Mouse (Mus musculus): ENCODE data around the gene Cdc20. TPM values are rescaled to one million over a fixed set of nuclear protein-coding genes. Genes with fewer than 3 reads are reported as not detected.

Cdc20 gene
- polyA plus RNA-seq, 1 experiment, result 2.3 TPM

- peaks cover 2% of the 10 kb centered on the region; the same call in 1 of the 2 replicates for H3K4me1 ChIP-seq (ENCODE audit: control insufficient read depth, insufficient read depth, low read length)
- H3K27ac ChIP-seq (ENCODE audit: insufficient read depth, low read length), result peak overlapping the region; percentile 18; the same call in 1 of the 2 replicates
- TF ChIP-seq POLR2A (IDR thresholded peaks at IDR 0.05; ENCODE audit: extremely low read depth, insufficient read depth, low read length), result no peak
- TF ChIP-seq CTCF (IDR thresholded peaks at IDR 0.05; ENCODE audit: extremely low read depth, insufficient read depth, low read length), result 0 out of 2 replicates have a peak, but pooled peaks have one; percentile 3
- peak overlapping the region; percentile 5; the same call in 1 of the 2 replicates for H3K4me3 ChIP-seq (ENCODE audit: insufficient read depth, low read length)
These were observed 8.7 kb upstream of the Cdc20 start for GRCm38 (mm10) chr4:118445781-118446414.

GRCm38 (mm10) chr4:118445088-118445487 lies 7.9 kb upstream of the Cdc20 start:
- TF ChIP-seq POLR2A (IDR thresholded peaks at IDR 0.05; ENCODE audit: extremely low read depth, insufficient read depth, low read length) (no peak), CTCF (IDR thresholded peaks at IDR 0.05; ENCODE audit: extremely low read depth, insufficient read depth, low read length) (no peak)
- peaks cover 2% of the 10 kb centered on the region; the same call in 1 of the 2 replicates for H3K4me1 ChIP-seq (ENCODE audit: control insufficient read depth, insufficient read depth, low read length)
- H3K4me3 ChIP-seq (ENCODE audit: insufficient read depth, low read length), result no peak overlapping the region
- H3K27ac ChIP-seq (ENCODE audit: insufficient read depth, low read length), result no peak overlapping the region

- H3K4me1 ChIP-seq (ENCODE audit: control insufficient read depth, insufficient read depth, low read length), result no peaks in the 10 kb centered on the region; the same call in 1 of the 2 replicates
- H3K27ac ChIP-seq (ENCODE audit: insufficient read depth, low read length), result no peak overlapping the region
- no peak for TF ChIP-seq POLR2A (IDR thresholded peaks at IDR 0.05; ENCODE audit: extremely low read depth, insufficient read depth, low read length)
- no peak for TF ChIP-seq CTCF (IDR thresholded peaks at IDR 0.05; ENCODE audit: extremely low read depth, insufficient read depth, low read length)
- H3K4me3 ChIP-seq (ENCODE audit: insufficient read depth, low read length), result peak overlapping the region; percentile 11
These were observed 689 bp upstream of the Cdc20 start for GRCm38 (mm10) chr4:118437829-118438253.

- Histone ChIP-seq H3K4me1 (ENCODE audit: control insufficient read depth, insufficient read depth, low read length) (peaks cover 2% of the 10 kb centered on the region; the same call in 1 of the 2 replicates), H3K27ac (ENCODE audit: insufficient read depth, low read length) (no peak overlapping the region), H3K4me3 (ENCODE audit: insufficient read depth, low read length) (no peak overlapping the region)
- TF ChIP-seq CTCF (IDR thresholded peaks at IDR 0.05; ENCODE audit: extremely low read depth, insufficient read depth, low read length) (no peak), POLR2A (IDR thresholded peaks at IDR 0.05; ENCODE audit: extremely low read depth, insufficient read depth, low read length) (no peak)
These were observed 4.8 kb downstream of the Cdc20 start for GRCm38 (mm10) chr4:118432332-118432731.

GRCm38 (mm10) chr4:118429215-118429895 lies 7.8 kb downstream of the Cdc20 start:
- no peak overlapping the region for H3K27ac ChIP-seq (ENCODE audit: insufficient read depth, low read length)
- H3K4me1 ChIP-seq (ENCODE audit: control insufficient read depth, insufficient read depth, low read length), result peaks cover 2% of the 10 kb centered on the region; the same call in 1 of the 2 replicates
- peak overlapping the region; percentile 42 for H3K4me3 ChIP-seq (ENCODE audit: insufficient read depth, low read length)
- TF ChIP-seq POLR2A (IDR thresholded peaks at IDR 0.05; ENCODE audit: extremely low read depth, insufficient read depth, low read length) (no peak), CTCF (IDR thresholded peaks at IDR 0.05; ENCODE audit: extremely low read depth, insufficient read depth, low read length) (no peak)

- peaks cover 2% of the 10 kb centered on the region; the same call in 1 of the 2 replicates for H3K4me1 ChIP-seq (ENCODE audit: control insufficient read depth, insufficient read depth, low read length)
- H3K27ac ChIP-seq (ENCODE audit: insufficient read depth, low read length), result peak overlapping the region; percentile 78; the same call in 1 of the 2 replicates
- TF ChIP-seq POLR2A (IDR thresholded peaks at IDR 0.05; ENCODE audit: extremely low read depth, insufficient read depth, low read length), result no peak
- TF ChIP-seq CTCF (IDR thresholded peaks at IDR 0.05; ENCODE audit: extremely low read depth, insufficient read depth, low read length), result no peak
- peak overlapping the region; percentile 42 for H3K4me3 ChIP-seq (ENCODE audit: insufficient read depth, low read length)
These were observed 8.5 kb downstream of the Cdc20 start for GRCm38 (mm10) chr4:118428531-118429214.

GRCm38 (mm10) chr4:118427768-118428451 lies 9.2 kb downstream of the Cdc20 start, which contains the start of gene Elovl1:
TSS of gene Elovl1 (plus strand) at chr4:118428093.
- Histone ChIP-seq H3K27ac (ENCODE audit: insufficient read depth, low read length) (peak within 1 kb of the TSS; percentile 98), H3K4me1 (ENCODE audit: control insufficient read depth, insufficient read depth, low read length) (peaks cover 2% of the 10 kb centered on the region; the same call in 1 of the 2 replicates), H3K4me3 (ENCODE audit: insufficient read depth, low read length) (peak within 1 kb of the TSS; percentile 42)
- TF ChIP-seq CTCF (IDR thresholded peaks at IDR 0.05; ENCODE audit: extremely low read depth, insufficient read depth, low read length) (peak; percentile 15; the same call in 1 of the 2 replicates), POLR2A (IDR thresholded peaks at IDR 0.05; ENCODE audit: extremely low read depth, insufficient read depth, low read length) (0 out of 2 replicates have a peak, but pooled peaks have one; percentile 18)

GRCm38 (mm10) chr4:118427415-118427767 lies 9.8 kb downstream of the Cdc20 start:
- H3K4me1 ChIP-seq (ENCODE audit: control insufficient read depth, insufficient read depth, low read length), result peaks cover 2% of the 10 kb centered on the region; the same call in 1 of the 2 replicates
- H3K4me3 ChIP-seq (ENCODE audit: insufficient read depth, low read length), result peak overlapping the region; percentile 42
- H3K27ac ChIP-seq (ENCODE audit: insufficient read depth, low read length), result peak overlapping the region; percentile 98
- no peak for TF ChIP-seq CTCF (IDR thresholded peaks at IDR 0.05; ENCODE audit: extremely low read depth, insufficient read depth, low read length)
- TF ChIP-seq POLR2A (IDR thresholded peaks at IDR 0.05; ENCODE audit: extremely low read depth, insufficient read depth, low read length), result no peak

- TF ChIP-seq POLR2A (IDR thresholded peaks at IDR 0.05; ENCODE audit: extremely low read depth, insufficient read depth, low read length), result no peak
- TF ChIP-seq CTCF (IDR thresholded peaks at IDR 0.05; ENCODE audit: extremely low read depth, insufficient read depth, low read length), result no peak
- H3K4me1 ChIP-seq (ENCODE audit: control insufficient read depth, insufficient read depth, low read length), result peaks cover 2% of the 10 kb centered on the region; the same call in 1 of the 2 replicates
- no peak overlapping the region for H3K27ac ChIP-seq (ENCODE audit: insufficient read depth, low read length)
- no peak overlapping the region for H3K4me3 ChIP-seq (ENCODE audit: insufficient read depth, low read length)
These were observed 11.8 kb downstream of the Cdc20 start for GRCm38 (mm10) chr4:118425374-118425773.
